Mouse (Mus musculus): ENCODE data around the gene Flywch1.

GRCm38 (mm10) chr17:23703301-23703700 is 68.1 kb downstream of the Flywch1 start:
- TF ChIP-seq GATA1 (IDR thresholded peaks at IDR 0.05; ENCODE audit: borderline replicate concordance, low read length) (no peak), FLI1 (IDR thresholded peaks at IDR 0.05; ENCODE audit: low read length) (no peak)

All from megakaryocyte, embryonic 14.5 days (primary cell).